Mouse (Mus musculus): ENCODE results near the gene Paf1. TPM values are rescaled to one million over a fixed set of nuclear protein-coding genes. Genes with fewer than 3 reads are reported as not detected.

The Paf1 gene
- polyA plus RNA-seq, 1 experiment from 2014 or later, result 81.9 TPM

DNA sequence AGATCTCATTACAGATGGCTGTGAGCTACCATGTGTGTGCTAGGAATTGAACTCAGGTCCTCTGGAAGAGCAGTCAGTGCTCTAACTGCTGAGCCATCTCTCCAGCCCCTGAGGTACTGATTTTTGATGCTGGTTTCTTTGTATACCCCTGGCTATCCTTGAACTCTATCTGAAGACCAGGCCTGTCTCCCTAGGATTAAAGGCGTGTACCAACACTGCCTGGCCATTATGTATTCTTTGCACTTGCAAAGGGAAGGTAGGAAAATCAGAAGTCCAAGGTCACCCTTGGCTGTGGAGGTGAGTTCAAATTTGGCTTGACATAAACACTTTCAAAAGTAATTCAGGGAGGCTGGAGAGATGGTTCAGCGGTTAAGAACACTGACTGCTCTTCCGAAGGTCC lies 38.2 kb upstream of the Paf1 start:
- H3K27ac ChIP-seq (ENCODE audit: low read depth, low read length), result no peak overlapping the region
- peaks cover 16% of the 10 kb centered on the region for H3K36me3 ChIP-seq (ENCODE audit: control insufficient read depth, insufficient read depth, low read length)
- no peak for ATAC-seq (ENCODE audit: low read depth)
- WGBS, result 88% methylated on average over 3 of the region's 3 CpGs
- peaks cover 12% of the 10 kb centered on the region for H3K4me1 ChIP-seq (ENCODE audit: control insufficient read depth, insufficient read depth, low read length)
- H3K9me3 ChIP-seq (ENCODE audit: control insufficient read depth, low read length), result no peaks in the 10 kb centered on the region
- H3K4me2 ChIP-seq (ENCODE audit: low read depth, low read length), result no peak overlapping the region
- no peak overlapping the region for H3K9ac ChIP-seq (replicated peaks; ENCODE audit: low read depth, low read length)
- no peak overlapping the region for H3K4me3 ChIP-seq (ENCODE audit: low read depth, low read length)
- no peaks in the 10 kb centered on the region for H3K27me3 ChIP-seq (ENCODE audit: control insufficient read depth, insufficient read depth, low read length)

DNA sequence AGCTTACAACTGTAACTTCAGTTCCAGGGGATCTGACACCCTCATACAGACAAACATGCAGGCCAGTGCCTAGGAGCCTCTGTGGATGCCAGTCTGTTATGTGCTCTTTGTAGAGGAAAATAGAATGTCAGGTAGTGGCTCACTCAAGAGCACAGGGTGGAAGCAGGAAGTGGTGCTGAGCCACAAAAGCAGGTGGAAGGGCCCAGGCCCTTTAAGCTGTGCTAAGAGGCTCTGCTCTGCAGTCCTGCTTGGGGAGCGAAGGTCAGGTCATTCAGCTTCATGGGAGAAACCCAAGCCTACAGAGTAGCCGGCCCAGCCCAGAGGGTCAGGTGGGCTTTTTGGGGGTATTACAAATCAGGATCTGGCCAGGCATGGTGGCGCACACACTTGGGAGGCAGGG lies 37.5 kb upstream of the Paf1 start:
- Histone ChIP-seq H3K4me2 (ENCODE audit: low read depth, low read length) (no peak overlapping the region), H3K9ac (replicated peaks; ENCODE audit: low read depth, low read length) (no peak overlapping the region), H3K27ac (ENCODE audit: low read depth, low read length) (no peak overlapping the region), H3K4me3 (ENCODE audit: low read depth, low read length) (no peak overlapping the region), H3K27me3 (ENCODE audit: control insufficient read depth, insufficient read depth, low read length) (no peaks in the 10 kb centered on the region), H3K4me1 (ENCODE audit: control insufficient read depth, insufficient read depth, low read length) (peaks cover 8% of the 10 kb centered on the region), H3K36me3 (ENCODE audit: control insufficient read depth, insufficient read depth, low read length) (peaks cover 17% of the 10 kb centered on the region), H3K9me3 (ENCODE audit: control insufficient read depth, low read length) (no peaks in the 10 kb centered on the region)
- 86% methylated on average over 3 of the region's 3 CpGs for WGBS
- ATAC-seq (ENCODE audit: low read depth), result no peak

GRCm38 (mm10) chr7:28356981-28357380 lies 35.8 kb upstream of the Paf1 start:
- Histone ChIP-seq H3K4me2 (ENCODE audit: low read depth, low read length) (no peak overlapping the region), H3K36me3 (ENCODE audit: control insufficient read depth, insufficient read depth, low read length) (peaks cover 25% of the 10 kb centered on the region)
- ATAC-seq (ENCODE audit: low read depth), result 0 out of 2 replicates have a peak, but pooled peaks have one; percentile 28

GRCm38 (mm10) chr7:28357984-28358383 lies 34.8 kb upstream of the Paf1 start:
- H3K4me1 ChIP-seq (ENCODE audit: control insufficient read depth, insufficient read depth, low read length), result no peaks in the 10 kb centered on the region
- H3K9me3 ChIP-seq (ENCODE audit: control insufficient read depth, low read length), result no peaks in the 10 kb centered on the region
- peaks cover 29% of the 10 kb centered on the region for H3K36me3 ChIP-seq (ENCODE audit: control insufficient read depth, insufficient read depth, low read length)
- H3K27me3 ChIP-seq (ENCODE audit: control insufficient read depth, insufficient read depth, low read length), result no peaks in the 10 kb centered on the region
- no peak for ATAC-seq (ENCODE audit: low read depth)
- no peak overlapping the region for H3K4me2 ChIP-seq (ENCODE audit: low read depth, low read length)
- H3K4me3 ChIP-seq (ENCODE audit: low read depth, low read length), result no peak overlapping the region
- no peak overlapping the region for H3K27ac ChIP-seq (ENCODE audit: low read depth, low read length)
- H3K9ac ChIP-seq (replicated peaks; ENCODE audit: low read depth, low read length), result 0 out of 2 replicates have a peak overlapping the region, but pooled peaks have one; percentile 0
- WGBS, result 21% methylated on average over 5 of the region's 5 CpGs

More at GRCm38 (mm10) chr7:28356981-28357380, 35.8 kb upstream of the Paf1 start:
- no peak overlapping the region for H3K9ac ChIP-seq (replicated peaks; ENCODE audit: low read depth, low read length)
- WGBS, result 16% methylated on average over 1 of the region's 5 CpGs
- H3K27ac ChIP-seq (ENCODE audit: low read depth, low read length), result peak overlapping the region; percentile 34; the same call in 1 of the 2 replicates
- H3K9me3 ChIP-seq (ENCODE audit: control insufficient read depth, low read length), result no peaks in the 10 kb centered on the region
- H3K4me3 ChIP-seq (ENCODE audit: low read depth, low read length), result no peak overlapping the region
- no peaks in the 10 kb centered on the region; the same call in 1 of the 2 replicates for H3K4me1 ChIP-seq (ENCODE audit: control insufficient read depth, insufficient read depth, low read length)
- no peaks in the 10 kb centered on the region for H3K27me3 ChIP-seq (ENCODE audit: control insufficient read depth, insufficient read depth, low read length)

GRCm38 (mm10) chr7:28358431-28358830 lies 34.3 kb upstream of the Paf1 start:
- H3K27me3 ChIP-seq (ENCODE audit: control insufficient read depth, insufficient read depth, low read length), result no peaks in the 10 kb centered on the region
- H3K36me3 ChIP-seq (ENCODE audit: control insufficient read depth, insufficient read depth, low read length), result peaks cover 25% of the 10 kb centered on the region
- H3K9me3 ChIP-seq (ENCODE audit: control insufficient read depth, low read length), result no peaks in the 10 kb centered on the region
- H3K4me3 ChIP-seq (ENCODE audit: low read depth, low read length), result no peak overlapping the region
- ATAC-seq (ENCODE audit: low read depth), result no peak
- no peaks in the 10 kb centered on the region for H3K4me1 ChIP-seq (ENCODE audit: control insufficient read depth, insufficient read depth, low read length)
- 0 out of 2 replicates have a peak overlapping the region, but pooled peaks have one; percentile 0 for H3K9ac ChIP-seq (replicated peaks; ENCODE audit: low read depth, low read length)
- 76% methylated on average over 7 of the region's 7 CpGs for WGBS
- H3K4me2 ChIP-seq (ENCODE audit: low read depth, low read length), result no peak overlapping the region
- H3K27ac ChIP-seq (ENCODE audit: low read depth, low read length), result no peak overlapping the region

GRCm38 (mm10) chr7:28359854-28360253 lies 32.9 kb upstream of the Paf1 start:
- Histone ChIP-seq H3K4me3 (ENCODE audit: low read depth, low read length) (no peak overlapping the region), H3K4me1 (ENCODE audit: control insufficient read depth, insufficient read depth, low read length) (no peaks in the 10 kb centered on the region), H3K27ac (ENCODE audit: low read depth, low read length) (no peak overlapping the region), H3K36me3 (ENCODE audit: control insufficient read depth, insufficient read depth, low read length) (peaks cover 15% of the 10 kb centered on the region), H3K27me3 (ENCODE audit: control insufficient read depth, insufficient read depth, low read length) (no peaks in the 10 kb centered on the region), H3K9ac (replicated peaks; ENCODE audit: low read depth, low read length) (no peak overlapping the region), H3K4me2 (ENCODE audit: low read depth, low read length) (no peak overlapping the region), H3K9me3 (ENCODE audit: control insufficient read depth, low read length) (no peaks in the 10 kb centered on the region)
- no peak for ATAC-seq (ENCODE audit: low read depth)
- 93% methylated on average over 10 of the region's 10 CpGs for WGBS

DNA sequence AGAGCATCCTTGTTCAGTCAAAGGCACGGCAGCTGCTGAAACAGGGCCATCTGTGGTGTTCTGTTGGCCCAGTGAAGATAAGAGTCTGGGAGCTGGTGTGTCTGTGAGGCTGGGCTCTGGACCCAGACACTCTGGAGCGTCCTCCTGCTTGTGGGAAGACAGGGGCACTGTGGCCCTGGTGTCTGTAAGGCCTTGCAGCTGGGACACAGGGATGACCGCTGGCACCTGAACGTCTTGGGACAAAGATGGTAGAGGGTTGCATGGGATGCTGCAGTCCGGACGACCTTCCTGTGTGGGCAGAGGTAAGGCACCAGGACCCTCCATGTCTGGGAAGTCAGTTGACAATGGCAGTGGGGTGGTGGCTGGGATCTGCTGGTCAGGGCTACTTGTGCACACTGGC lies 32.5 kb upstream of the Paf1 start:
- WGBS, result 92% methylated on average over 6 of the region's 6 CpGs
- Histone ChIP-seq H3K9me3 (ENCODE audit: control insufficient read depth, low read length) (no peaks in the 10 kb centered on the region), H3K27me3 (ENCODE audit: control insufficient read depth, insufficient read depth, low read length) (no peaks in the 10 kb centered on the region), H3K4me3 (ENCODE audit: low read depth, low read length) (no peak overlapping the region), H3K4me2 (ENCODE audit: low read depth, low read length) (no peak overlapping the region), H3K4me1 (ENCODE audit: control insufficient read depth, insufficient read depth, low read length) (no peaks in the 10 kb centered on the region), H3K36me3 (ENCODE audit: control insufficient read depth, insufficient read depth, low read length) (peaks cover 16% of the 10 kb centered on the region), H3K9ac (replicated peaks; ENCODE audit: low read depth, low read length) (no peak overlapping the region), H3K27ac (ENCODE audit: low read depth, low read length) (no peak overlapping the region)
- ATAC-seq (ENCODE audit: low read depth), result no peak

DNA sequence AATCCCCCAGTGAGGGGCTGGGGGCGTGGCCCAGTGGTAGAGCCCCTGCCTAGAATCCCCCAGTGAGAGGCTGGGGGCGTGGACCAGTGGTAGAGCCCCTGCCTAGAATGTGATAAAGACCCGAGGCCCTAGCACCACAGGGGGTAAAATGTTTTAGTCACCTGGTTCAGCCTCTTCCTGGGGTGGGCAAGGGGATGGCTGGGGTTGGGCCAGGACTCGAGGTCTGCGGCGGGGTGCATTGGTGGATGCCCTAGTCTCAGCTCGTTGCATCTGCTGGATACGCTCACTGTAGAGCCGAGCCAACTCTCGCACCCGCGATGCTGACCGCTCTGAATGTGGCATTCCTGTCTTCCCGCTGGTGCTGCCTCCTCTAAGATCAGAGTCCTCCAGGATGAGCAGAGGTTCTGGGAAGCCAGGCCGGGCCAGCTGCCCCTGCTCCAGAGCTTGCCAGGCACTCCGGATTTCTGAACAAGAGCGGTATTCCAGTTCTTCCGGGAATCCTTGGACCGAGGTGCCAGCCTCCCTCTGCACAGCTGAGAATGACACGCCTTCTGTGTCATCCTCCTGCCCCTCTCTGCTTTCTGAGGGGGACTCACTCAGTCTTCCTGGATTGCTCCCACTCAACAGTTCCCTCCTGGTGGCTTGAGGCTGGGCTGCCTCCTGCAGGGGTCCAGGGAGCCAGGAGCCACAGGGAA lies 31.0 kb upstream of the Paf1 start:
- Histone ChIP-seq H3K9me3 (ENCODE audit: control insufficient read depth, low read length) (no peaks in the 10 kb centered on the region), H3K36me3 (ENCODE audit: control insufficient read depth, insufficient read depth, low read length) (peaks cover 16% of the 10 kb centered on the region), H3K4me3 (ENCODE audit: low read depth, low read length) (no peak overlapping the region), H3K4me1 (ENCODE audit: control insufficient read depth, insufficient read depth, low read length) (no peaks in the 10 kb centered on the region), H3K4me2 (ENCODE audit: low read depth, low read length) (no peak overlapping the region), H3K27ac (ENCODE audit: low read depth, low read length) (no peak overlapping the region), H3K9ac (replicated peaks; ENCODE audit: low read depth, low read length) (no peak overlapping the region), H3K27me3 (ENCODE audit: control insufficient read depth, insufficient read depth, low read length) (no peaks in the 10 kb centered on the region)
- ATAC-seq (ENCODE audit: low read depth), result no peak
- WGBS, result 96% methylated on average over 20 of the region's 20 CpGs

- no peak overlapping the region for H3K9ac ChIP-seq (replicated peaks; ENCODE audit: low read depth, low read length)
- no peak for ATAC-seq (ENCODE audit: low read depth)
- no peaks in the 10 kb centered on the region for H3K4me1 ChIP-seq (ENCODE audit: control insufficient read depth, insufficient read depth, low read length)
- peaks cover 19% of the 10 kb centered on the region for H3K36me3 ChIP-seq (ENCODE audit: control insufficient read depth, insufficient read depth, low read length)
- no peak overlapping the region for H3K4me3 ChIP-seq (ENCODE audit: low read depth, low read length)
- H3K9me3 ChIP-seq (ENCODE audit: control insufficient read depth, low read length), result no peaks in the 10 kb centered on the region
- WGBS, result 91% methylated on average over 16 of the region's 16 CpGs
- H3K4me2 ChIP-seq (ENCODE audit: low read depth, low read length), result no peak overlapping the region
- no peak overlapping the region for H3K27ac ChIP-seq (ENCODE audit: low read depth, low read length)
- H3K27me3 ChIP-seq (ENCODE audit: control insufficient read depth, insufficient read depth, low read length), result no peaks in the 10 kb centered on the region
Observed at GRCm38 (mm10) chr7:28362441-28363060, 30.2 kb upstream of the Paf1 start.
